Mouse (Mus musculus) hematopoietic stem cell, adult 5-6 weeks (primary cell): ENCODE results near the gene Rpl22l1. TPM values are rescaled to one million over a fixed set of nuclear protein-coding genes. Genes with fewer than 3 reads are reported as not detected.
"Not testable (repeated sequence)": the region's sequence is repeated elsewhere in the genome, so short reads cannot be mapped to it uniquely, and the experiment has no call there.

Experiments
- ATAC-seq, 2 experiments: fragments of 125-278 bp in 1 of 2; replicated peaks in 1 of 2; 2 replicates each; pipeline ENCODE4 v1.8.0; 2016 to 2017; ENCODE audit warnings: inconsistent platforms in 2 of 2, mild to moderate bottlenecking in 2 of 2, moderate number of reproducible peaks in 2 of 2, low read depth in 1 of 2, moderate TSS enrichment in 1 of 2; ENCODE audit not compliant: low FRiP score in 2 of 2, poor library complexity in 2 of 2, severe bottlenecking in 2 of 2, insufficient read depth in 1 of 2, low TSS enrichment in 1 of 2
- total RNA-seq: library from RNA; stranded (forward); fragments of 172-1452, 232-1000 nt; gene quantifications from 2 replicates; pipeline ENCODE4 v1.2.3, GENCODE M21; 2017

The Rpl22l1 gene
- 95.1 and 201 TPM in 2 replicates for total RNA-seq

GRCm38 (mm10) chr3:28805301-28806097 lies at the start of gene Rpl22l1:
Rpl22l1 (plus strand) TSS chr3:28805436.
- peak; percentile 95 for ATAC-seq

GRCm38 (mm10) chr3:28755477-28755876 lies 49.8 kb upstream of the Rpl22l1 start:
- ATAC-seq: no peak

GRCm38 (mm10) chr3:28761225-28761789 lies 43.9 kb upstream of the Rpl22l1 start:
- no peak for ATAC-seq

GRCm38 (mm10) chr3:28766935-28767334 lies 38.3 kb upstream of the Rpl22l1 start:
- ATAC-seq: no peak

GRCm38 (mm10) chr3:28768222-28768621 lies 37.0 kb upstream of the Rpl22l1 start:
- ATAC-seq: no peak

- not testable (repeated sequence) for ATAC-seq
Measured at GRCm38 (mm10) chr3:28772919-28773318, 32.3 kb upstream of the Rpl22l1 start.

- no peak; a peak in 1 of 4 replicates for ATAC-seq
Measured at GRCm38 (mm10) chr3:28775361-28775760, 29.9 kb upstream of the Rpl22l1 start.

GRCm38 (mm10) chr3:28775958-28776357 lies 29.3 kb upstream of the Rpl22l1 start:
- ATAC-seq: peak in 1 of 2 experiments; percentile 15; a peak in 1 of 4 replicates

- no peak for ATAC-seq
Measured at GRCm38 (mm10) chr3:28776491-28776890, 28.7 kb upstream of the Rpl22l1 start.

- peak in 1 of 2 experiments; percentile 9; a peak in 1 of 4 replicates for ATAC-seq
Measured at GRCm38 (mm10) chr3:28780511-28780910, 24.7 kb upstream of the Rpl22l1 start.

- ATAC-seq: peak; percentile 88 to 95
Measured at GRCm38 (mm10) chr3:28780994-28781393, 24.2 kb upstream of the Rpl22l1 start, which contains the start of gene Eif5a2. Eif5a2 (plus strand) TSS chr3:28781276.

- ATAC-seq: peak in 1 of 2 experiments; percentile 47; a peak in 1 of 4 replicates
Measured at GRCm38 (mm10) chr3:28781422-28781821, 23.8 kb upstream of the Rpl22l1 start.

GRCm38 (mm10) chr3:28781848-28782247 lies 23.4 kb upstream of the Rpl22l1 start:
- 0 out of 4 replicates have a peak, but pooled peaks of 1 of the 2 experiments have one; percentile 1 for ATAC-seq

GRCm38 (mm10) chr3:28784176-28784575 lies 21.1 kb upstream of the Rpl22l1 start:
- ATAC-seq: no peak

- no peak for ATAC-seq
Measured at GRCm38 (mm10) chr3:28794835-28795234, 10.4 kb upstream of the Rpl22l1 start.

- no peak for ATAC-seq
Measured at GRCm38 (mm10) chr3:28808039-28808643, 2.9 kb downstream of the Rpl22l1 start.

GRCm38 (mm10) chr3:28811441-28811840 lies 6.2 kb downstream of the Rpl22l1 start:
- no peak for ATAC-seq

GRCm38 (mm10) chr3:28814361-28814760 lies 9.1 kb downstream of the Rpl22l1 start:
- ATAC-seq: peak; percentile 71 to 74
